Mouse (Mus musculus) heart, adult 2 months (tissue): ENCODE measurements around the gene Zfp488.

Experiments used
- CTCF ChIP-seq: fragments of 200-600 bp; IDR thresholded peaks from 2 replicates; pipeline ENCODE4 v1.8.1; 2022; ENCODE audit warnings: antibody characterized with exemption, mild to moderate bottlenecking, moderate library complexity
- EP300 ChIP-seq: fragments of 200-500 bp; IDR thresholded peaks from 2 replicates; pipeline ENCODE4 v1.6.1; 2011; ENCODE audit warnings: low read depth, low read length, control low read depth; ENCODE audit not compliant: insufficient read depth
- POLR2A ChIP-seq: fragments of 200-500 bp; IDR thresholded peaks from 2 replicates; pipeline ENCODE4 v1.6.1; 2011; ENCODE audit warnings: mild to moderate bottlenecking, low read depth, low read length, control low read depth; ENCODE audit not compliant: insufficient read depth

DNA sequence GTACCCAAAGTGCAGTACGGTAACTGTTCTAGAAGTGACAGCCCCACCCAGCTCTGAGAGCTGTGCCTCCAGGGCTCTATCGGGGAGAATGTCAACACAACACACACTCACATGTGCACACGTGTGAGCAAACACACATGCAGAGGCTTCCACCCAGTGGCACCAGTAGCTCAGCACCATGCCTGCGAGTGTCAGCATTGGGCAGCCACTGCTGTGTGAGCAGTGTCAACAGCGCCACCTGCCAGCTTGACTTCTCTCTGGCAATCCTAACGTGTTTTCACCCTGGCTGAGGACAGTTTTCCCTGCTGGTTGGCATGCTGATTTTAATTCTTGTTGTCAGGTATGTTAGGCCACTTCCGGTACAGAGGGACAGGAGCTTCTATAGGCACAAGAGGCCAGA is 5.9 kb downstream of the Zfp488 start:
- TF ChIP-seq POLR2A (no peak), CTCF (no peak), EP300 (no peak)
